Mouse (Mus musculus): ENCODE data around the gene Pim3. TPM values are rescaled to one million over a fixed set of nuclear protein-coding genes. Genes with fewer than 3 reads are reported as not detected.

Gene Pim3
- polyA plus RNA-seq, 1 experiment from 2014 or later, result 69.4 TPM

GRCm38 (mm10) chr15:88854119-88854968, 7.6 kb upstream of the Pim3 start:
- Histone ChIP-seq H3K4me2 (replicated peaks; ENCODE audit: low read depth) (no peak overlapping the region), H3K27me3 (ENCODE audit: control insufficient read depth, insufficient read depth, low read length) (no peaks in the 10 kb centered on the region), H3K9me3 (ENCODE audit: control insufficient read depth, low read length) (no peaks in the 10 kb centered on the region), H3K4me3 (ENCODE audit: low read depth, low read length) (no peak overlapping the region), H3K27ac (replicated peaks) (peak overlapping the region; percentile 35), H3K9ac (ENCODE audit: low read length) (no peak overlapping the region), H3K36me3 (ENCODE audit: control insufficient read depth, insufficient read depth, low read length) (no peaks in the 10 kb centered on the region), H3K4me1 (replicated peaks; ENCODE audit: control insufficient read depth, insufficient read depth) (peaks cover 9% of the 10 kb centered on the region)
- no peak for DNase-seq (ENCODE audit: low spot score)
- no peak for ATAC-seq (ENCODE audit: low FRiP score, low TSS enrichment)
- no peak for TF ChIP-seq EP300 (optimal IDR thresholded peaks at IDR 0.05)
- no peak for TF ChIP-seq CTCF (IDR thresholded peaks at IDR 0.05; ENCODE audit: low read depth)
- 34% methylated on average over 6 of the region's 6 CpGs for whole genome bisulfite sequencing

GRCm38 (mm10) chr15:88854969-88855830, 6.8 kb upstream of the Pim3 start:
- no peak overlapping the region for H3K9ac ChIP-seq (ENCODE audit: low read length)
- DNase-seq (ENCODE audit: low spot score) (no peak), ATAC-seq (ENCODE audit: low FRiP score, low TSS enrichment) (no peak)
- H3K4me1 ChIP-seq (replicated peaks; ENCODE audit: control insufficient read depth, insufficient read depth), result peaks cover 9% of the 10 kb centered on the region
- H3K27me3 ChIP-seq (ENCODE audit: control insufficient read depth, insufficient read depth, low read length), result no peaks in the 10 kb centered on the region
- peak overlapping the region; percentile 65; the same call in 1 of the 2 replicates for H3K27ac ChIP-seq (replicated peaks)
- H3K4me2 ChIP-seq (replicated peaks; ENCODE audit: low read depth), result no peak overlapping the region
- WGBS, result 56% methylated on average over 15 of the region's 15 CpGs
- H3K4me3 ChIP-seq (ENCODE audit: low read depth, low read length), result no peak overlapping the region
- H3K36me3 ChIP-seq (ENCODE audit: control insufficient read depth, insufficient read depth, low read length), result no peaks in the 10 kb centered on the region
- no peaks in the 10 kb centered on the region for H3K9me3 ChIP-seq (ENCODE audit: control insufficient read depth, low read length)
- TF ChIP-seq CTCF (IDR thresholded peaks at IDR 0.05; ENCODE audit: low read depth), result no peak
- no peak for TF ChIP-seq EP300 (optimal IDR thresholded peaks at IDR 0.05)

GRCm38 (mm10) chr15:88855896-88856417, 6.0 kb upstream of the Pim3 start:
- H3K4me1 ChIP-seq (replicated peaks; ENCODE audit: control insufficient read depth, insufficient read depth), result peaks cover 9% of the 10 kb centered on the region
- H3K27ac ChIP-seq (replicated peaks), result peak overlapping the region; percentile 65; the same call in 1 of the 2 replicates
- no peaks in the 10 kb centered on the region for H3K36me3 ChIP-seq (ENCODE audit: control insufficient read depth, insufficient read depth, low read length)
- ATAC-seq (ENCODE audit: low FRiP score, low TSS enrichment) (no peak), DNase-seq (ENCODE audit: low spot score) (no peak)
- 63% methylated on average over 6 of the region's 6 CpGs for WGBS
- no peaks in the 10 kb centered on the region for H3K27me3 ChIP-seq (ENCODE audit: control insufficient read depth, insufficient read depth, low read length)
- TF ChIP-seq CTCF (IDR thresholded peaks at IDR 0.05; ENCODE audit: low read depth) (no peak), EP300 (optimal IDR thresholded peaks at IDR 0.05) (no peak)
- H3K9me3 ChIP-seq (ENCODE audit: control insufficient read depth, low read length), result no peaks in the 10 kb centered on the region
- no peak overlapping the region for H3K4me3 ChIP-seq (ENCODE audit: low read depth, low read length)
- no peak overlapping the region for H3K9ac ChIP-seq (ENCODE audit: low read length)
- no peak overlapping the region for H3K4me2 ChIP-seq (replicated peaks; ENCODE audit: low read depth)

- TF ChIP-seq EP300 (optimal IDR thresholded peaks at IDR 0.05) (no peak), CTCF (IDR thresholded peaks at IDR 0.05; ENCODE audit: low read depth) (no peak)
- Histone ChIP-seq H3K4me3 (ENCODE audit: low read depth, low read length) (no peak overlapping the region), H3K4me1 (replicated peaks; ENCODE audit: control insufficient read depth, insufficient read depth) (peaks cover 9% of the 10 kb centered on the region), H3K9ac (ENCODE audit: low read length) (no peak overlapping the region), H3K9me3 (ENCODE audit: control insufficient read depth, low read length) (no peaks in the 10 kb centered on the region), H3K27me3 (ENCODE audit: control insufficient read depth, insufficient read depth, low read length) (no peaks in the 10 kb centered on the region), H3K27ac (replicated peaks) (no peak overlapping the region), H3K4me2 (replicated peaks; ENCODE audit: low read depth) (no peak overlapping the region), H3K36me3 (ENCODE audit: control insufficient read depth, insufficient read depth, low read length) (no peaks in the 10 kb centered on the region)
- ATAC-seq (ENCODE audit: low FRiP score, low TSS enrichment) (no peak), DNase-seq (ENCODE audit: low spot score) (no peak)
- 72% methylated on average over 5 of the region's 5 CpGs for WGBS
Measured at GRCm38 (mm10) chr15:88856613-88857012, 5.4 kb upstream of the Pim3 start.

GRCm38 (mm10) chr15:88857361-88857760, 4.6 kb upstream of the Pim3 start:
- no peaks in the 10 kb centered on the region for H3K36me3 ChIP-seq (ENCODE audit: control insufficient read depth, insufficient read depth, low read length)
- H3K27ac ChIP-seq (replicated peaks), result no peak overlapping the region
- H3K27me3 ChIP-seq (ENCODE audit: control insufficient read depth, insufficient read depth, low read length), result no peaks in the 10 kb centered on the region
- no peak overlapping the region for H3K9ac ChIP-seq (ENCODE audit: low read length)
- TF ChIP-seq CTCF (IDR thresholded peaks at IDR 0.05; ENCODE audit: low read depth) (no peak), EP300 (optimal IDR thresholded peaks at IDR 0.05) (no peak)
- WGBS, result 94% methylated on average over 7 of the region's 7 CpGs
- DNase-seq (ENCODE audit: low spot score) (no peak), ATAC-seq (ENCODE audit: low FRiP score, low TSS enrichment) (no peak)
- no peaks in the 10 kb centered on the region for H3K9me3 ChIP-seq (ENCODE audit: control insufficient read depth, low read length)
- peaks cover 9% of the 10 kb centered on the region for H3K4me1 ChIP-seq (replicated peaks; ENCODE audit: control insufficient read depth, insufficient read depth)
- no peak overlapping the region for H3K4me2 ChIP-seq (replicated peaks; ENCODE audit: low read depth)
- H3K4me3 ChIP-seq (ENCODE audit: low read depth, low read length), result no peak overlapping the region

Measured in stomach, postnatal 0 days (tissue).